Mouse (Mus musculus) kidney, adult 18-20 months (tissue): Measurements from ENCODE around the gene Kcna10.

ENCODE experiments used
- DNase-seq: peaks from one replicate; pipeline ENCODE4 v3.0.0; 2021

Gene Kcna10

DNA sequence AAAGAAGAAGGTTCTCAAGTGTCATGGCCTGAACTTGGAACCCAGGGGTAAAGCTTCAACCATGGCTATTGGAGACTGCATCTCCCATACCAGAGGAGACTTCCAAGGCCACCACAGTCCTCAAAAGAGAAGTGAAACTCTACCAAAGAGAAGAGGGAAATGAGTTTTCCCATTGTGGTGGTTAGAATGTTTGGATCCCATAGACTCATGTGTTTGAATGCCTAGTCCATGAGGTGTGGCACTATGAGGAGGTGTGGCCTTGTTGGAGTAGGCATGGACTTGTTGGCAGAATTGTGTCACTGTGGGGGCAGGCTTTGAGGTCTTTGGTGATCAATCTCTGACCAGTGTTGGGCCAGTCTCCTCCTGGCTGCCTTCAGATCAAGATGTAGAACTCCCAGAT is 22.3 kb downstream of the Kcna10 start:
- DNase-seq = no peak

GRCm38 (mm10) chr3:107205994-107206393 is 23.1 kb downstream of the Kcna10 start:
- DNase-seq = peak; percentile 76

- no peak for DNase-seq
These were observed 23.8 kb downstream of the Kcna10 start for GRCm38 (mm10) chr3:107206490-107207150.

- no peak for DNase-seq
These were observed 24.9 kb downstream of the Kcna10 start for GRCm38 (mm10) chr3:107207625-107208253.

DNA sequence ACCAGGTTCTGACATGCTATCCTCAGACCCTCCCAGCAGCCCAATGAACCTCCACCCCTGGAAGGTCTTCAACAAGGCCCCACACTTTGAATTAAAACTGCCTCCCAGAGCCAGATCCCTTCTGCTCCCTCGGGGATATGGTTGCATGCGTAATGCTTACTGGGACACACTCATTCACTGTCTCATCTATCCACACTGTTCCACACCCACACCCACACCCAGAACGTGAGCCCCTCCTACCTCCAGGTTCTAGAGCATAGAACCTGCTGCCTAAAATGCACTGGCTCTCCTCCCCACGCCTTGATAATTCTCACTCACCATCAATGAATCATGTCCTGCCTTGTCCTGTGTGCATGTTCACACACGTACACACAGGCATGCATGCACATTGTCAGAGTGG is 31.8 kb downstream of the Kcna10 start:
- DNase-seq = no peak

GRCm38 (mm10) chr3:107216400-107217100 is 33.7 kb downstream of the Kcna10 start:
- DNase-seq = no peak

GRCm38 (mm10) chr3:107217101-107217480 is 34.2 kb downstream of the Kcna10 start:
- no peak for DNase-seq

DNA sequence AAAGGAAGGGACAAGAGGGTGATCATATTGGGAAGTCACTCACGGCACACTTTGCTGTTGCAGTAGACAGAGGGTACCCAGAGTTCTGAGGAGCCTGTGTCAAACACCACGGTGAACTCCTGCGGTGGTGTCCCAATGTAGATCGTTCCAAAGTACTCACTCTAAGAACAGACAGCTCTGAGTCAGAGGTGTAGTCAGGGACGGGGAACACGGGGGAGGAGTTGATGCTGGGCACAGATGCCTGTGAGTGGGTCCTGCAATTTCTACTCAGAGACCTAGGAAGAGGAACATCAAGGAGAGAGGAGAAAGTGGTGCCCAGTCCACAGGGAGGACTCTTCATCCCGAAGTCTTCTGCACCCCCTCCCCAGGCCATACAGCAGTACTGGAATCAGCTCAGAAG is 35.7 kb downstream of the Kcna10 start:
- no peak for DNase-seq

DNA sequence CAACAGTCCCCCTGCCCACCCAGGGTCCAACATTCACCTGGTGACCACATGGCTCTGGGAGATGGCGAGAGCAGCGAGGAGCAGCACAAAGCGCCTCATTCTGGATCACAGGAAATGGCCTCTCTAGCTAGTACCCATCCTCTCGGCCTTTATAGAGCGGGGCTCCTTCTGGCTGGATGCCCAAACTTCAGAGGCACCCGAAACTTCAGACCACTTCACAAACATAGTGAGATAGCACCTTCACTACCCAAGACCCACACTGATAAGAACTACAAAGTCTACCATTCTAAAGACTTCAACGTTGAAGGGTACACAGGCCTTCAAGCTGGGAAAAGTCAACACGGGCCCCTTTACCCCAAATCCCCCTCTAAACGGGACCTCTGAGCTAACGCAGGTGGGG is 38.8 kb downstream of the Kcna10 start, which contains the start of gene Cym:
Cym (minus strand) TSS at position 125 of the 400 bp plus-strand sequence.
- no peak for DNase-seq

DNA sequence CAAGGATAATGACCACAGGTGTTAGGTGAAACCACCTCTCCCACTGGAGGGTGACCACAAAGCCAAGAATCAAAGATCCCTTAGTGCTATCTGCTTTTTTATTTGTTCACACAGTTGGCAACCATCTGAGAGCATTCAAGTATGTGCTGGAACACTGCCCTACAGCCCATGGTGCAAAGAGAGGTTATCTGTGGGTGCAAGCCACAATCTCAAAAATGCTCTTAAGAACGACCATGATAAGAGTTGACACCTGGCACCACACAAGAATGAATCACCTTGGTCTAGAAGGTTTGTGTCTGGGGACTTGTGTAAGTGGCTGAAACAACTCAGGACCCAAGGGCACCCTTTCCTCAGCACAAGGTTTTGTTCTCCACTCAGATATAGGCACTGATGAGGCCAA is 40.4 kb downstream of the Kcna10 start:
- no peak for DNase-seq

DNA sequence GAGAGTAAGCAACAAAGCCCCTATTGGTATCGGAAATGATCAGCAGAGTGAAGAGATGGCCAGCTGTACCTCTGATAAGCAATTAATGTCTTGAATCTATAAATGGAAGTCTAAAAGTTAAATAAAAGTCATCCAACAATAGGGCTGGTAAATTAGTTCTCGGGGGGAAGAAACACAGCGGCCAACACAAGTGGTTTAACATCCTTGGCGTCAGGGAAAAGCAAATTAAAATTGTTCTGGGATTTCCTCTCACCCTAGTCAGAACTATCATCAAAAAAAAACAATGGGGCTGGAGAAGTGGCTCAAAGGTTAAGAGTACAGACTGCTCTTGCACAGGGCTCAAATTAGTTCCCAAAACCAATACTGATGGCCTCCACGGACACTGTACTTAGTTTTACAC is 43.0 kb downstream of the Kcna10 start:
- no peak for DNase-seq

DNA sequence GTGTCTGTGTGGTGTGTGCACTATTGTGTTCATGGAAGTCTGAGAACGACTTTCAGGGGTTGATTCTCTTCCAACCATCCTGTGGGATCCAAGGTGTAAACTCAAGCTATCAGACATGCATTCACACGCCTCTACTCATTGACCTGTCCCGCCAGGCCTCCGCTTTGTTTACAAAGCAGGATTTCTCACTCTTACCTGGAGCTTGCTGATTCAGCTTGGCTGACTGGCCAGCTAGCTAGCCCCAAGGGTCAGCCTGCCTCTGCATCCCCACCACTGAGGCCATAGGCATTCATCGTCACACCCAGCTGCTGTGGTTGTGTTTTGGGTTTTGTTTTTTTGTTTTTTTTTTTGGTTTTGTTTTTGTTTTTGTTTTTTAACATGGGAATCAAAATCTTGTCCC is 46.4 kb downstream of the Kcna10 start:
- DNase-seq = no peak

- DNase-seq = peak; percentile 29
These were observed 47.0 kb downstream of the Kcna10 start for GRCm38 (mm10) chr3:107229822-107230221.

DNA sequence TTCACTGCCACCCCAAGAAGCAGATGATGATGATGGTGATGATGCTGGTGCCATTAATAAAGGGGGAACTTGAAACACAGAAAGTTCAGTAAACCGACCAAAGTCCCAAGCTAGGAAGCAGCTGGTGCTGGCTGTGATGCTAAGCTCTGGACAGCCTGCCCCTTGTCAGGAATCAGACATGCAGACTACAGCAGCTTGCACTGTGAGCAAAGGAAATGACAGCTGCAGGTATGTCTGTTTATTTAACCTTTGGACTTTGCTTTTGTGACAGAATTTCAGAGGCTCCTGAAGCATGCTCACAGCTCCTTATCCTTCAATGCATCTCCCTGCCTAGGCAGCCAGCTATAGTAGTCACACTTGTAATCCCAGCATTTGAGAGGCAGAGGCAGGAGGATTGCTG is 47.7 kb downstream of the Kcna10 start, which contains the start of gene A630076J17Rik:
A630076J17Rik (plus strand) TSS at position 88 of the 400 bp plus-strand sequence.
- no peak for DNase-seq

- DNase-seq = no peak
These were observed 48.3 kb downstream of the Kcna10 start for GRCm38 (mm10) chr3:107231202-107231601.

GRCm38 (mm10) chr3:107233351-107233813 is 50.5 kb downstream of the Kcna10 start:
- peak; percentile 82 for DNase-seq

DNA sequence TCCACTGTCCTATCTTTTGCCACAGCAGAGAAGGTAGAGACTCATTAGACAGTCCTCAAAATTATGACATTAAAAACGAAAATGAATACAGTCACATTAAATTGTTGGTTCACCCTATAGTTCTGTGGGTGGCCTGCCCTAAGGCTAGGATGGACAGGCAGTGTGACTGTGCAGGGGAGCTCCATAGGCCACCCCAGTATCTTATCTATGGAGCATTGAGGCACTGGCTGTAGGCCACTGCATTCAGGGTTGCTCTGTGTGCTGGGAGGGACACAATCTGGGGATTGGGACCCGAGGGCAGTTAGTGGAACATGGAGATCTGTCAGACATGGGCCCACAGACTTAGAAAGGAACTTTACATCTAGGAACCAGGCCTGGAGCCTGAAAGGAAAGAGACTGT is 51.1 kb downstream of the Kcna10 start:
- DNase-seq = no peak

DNA sequence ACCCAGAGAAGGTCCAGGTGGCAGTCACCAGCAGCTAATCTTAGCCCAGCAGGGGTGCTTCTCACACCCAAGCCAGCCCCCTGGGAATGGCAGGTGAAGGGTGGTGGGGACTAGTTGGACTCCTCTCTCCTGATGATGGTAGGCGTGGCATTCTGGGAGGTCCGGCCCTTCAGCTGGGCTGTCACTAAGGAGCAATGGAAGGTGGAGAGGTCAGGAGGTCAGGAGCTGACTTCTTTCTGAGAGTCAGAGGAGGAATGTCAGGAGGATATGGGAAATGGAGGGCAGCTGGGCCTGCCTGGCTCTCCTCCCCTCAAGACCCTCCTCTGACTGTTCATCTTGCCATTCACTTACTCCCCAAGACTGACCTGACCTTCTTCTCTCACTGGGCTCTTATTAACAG is 55.2 kb downstream of the Kcna10 start:
- DNase-seq = no peak

GRCm38 (mm10) chr3:107238471-107238980 is 55.7 kb downstream of the Kcna10 start:
- no peak for DNase-seq

DNA sequence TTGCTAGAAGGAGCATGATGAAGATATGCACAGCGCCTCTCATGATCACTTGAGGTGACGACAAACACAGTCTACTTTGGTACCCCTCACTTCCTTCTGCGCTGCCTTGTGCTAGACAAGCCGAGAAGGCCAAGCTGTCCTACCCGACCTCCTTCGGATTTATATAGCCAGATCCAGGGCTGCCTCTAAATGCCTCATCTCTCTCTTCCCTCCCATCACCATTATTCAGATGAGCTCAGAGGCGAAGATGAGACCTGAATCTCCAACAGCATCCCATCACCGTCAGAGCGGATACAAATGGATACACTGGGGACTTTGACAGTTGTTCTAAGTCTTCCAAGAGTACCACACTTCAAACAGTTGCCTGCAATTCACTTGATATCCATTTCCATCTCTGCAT is 56.8 kb downstream of the Kcna10 start, which contains the start of gene Prok1:
Prok1 (minus strand) TSS at position 101 of the 400 bp plus-strand sequence.
- DNase-seq = no peak

GRCm38 (mm10) chr3:107241389-107242094 is 58.7 kb downstream of the Kcna10 start:
- DNase-seq = peak; percentile 41
